Mouse (Mus musculus) megakaryocyte-erythroid progenitor cell, adult 5 weeks (primary cell): ENCODE data around the gene Slc46a1. TPM values are rescaled to one million over a fixed set of nuclear protein-coding genes. Genes with fewer than 3 reads are reported as not detected.

Experiments used
- polyA plus RNA-seq: library from polyadenylated mRNA; stranded (reverse); fragments of >175 nt; gene quantifications from 2 replicates; pipeline ENCODE4 v1.2.3, GENCODE M21; 2012

The Slc46a1 gene
- polyA plus RNA-seq: 1.1 and 1.7 TPM in 2 replicates

GRCm38 (mm10) chr11:78465568-78466180 is at the start of gene Slc46a1:
Gene Slc46a1 (plus strand): TSS chr11:78465697.

GRCm38 (mm10) chr11:78422055-78422819 is 43.3 kb upstream of the Slc46a1 start, which contains the start of gene Slc13a2:
Gene Slc13a2 (minus strand): TSS chr11:78422217.

GRCm38 (mm10) chr11:78497544-78498522 is 32.3 kb downstream of the Slc46a1 start, which contains the start of gene Sarm1:
Gene Sarm1 (minus strand): TSS chr11:78497754.

GRCm38 (mm10) chr11:78499004-78499403 is 33.5 kb downstream of the Slc46a1 start, which contains the start of gene Vtn:
Gene Vtn (plus strand): TSS chr11:78499091.

GRCm38 (mm10) chr11:78502909-78503650 is 37.6 kb downstream of the Slc46a1 start, which contains the start of gene Sebox:
Gene Sebox (plus strand): TSS chr11:78503447.

GRCm38 (mm10) chr11:78512025-78512957 is 46.8 kb downstream of the Slc46a1 start, which contains the start of the genes Tmem199 and Poldip2:
Gene Tmem199 (minus strand): TSS chr11:78512172.
Gene Poldip2 (plus strand): TSS chr11:78512193.

Other genes starting within 250 kb of the Slc46a1 start
- gene Sdf2, start 220.0 kb upstream of the Slc46a1 start, polyA plus RNA-seq: 9.6 and 11.2 TPM in 2 replicates
- 82.2 and 96.4 TPM in 2 replicates for gene Supt6, start 219.7 kb upstream of the Slc46a1 start, polyA plus RNA-seq
- gene 2610507B11Rik, start 203.9 kb upstream of the Slc46a1 start, polyA plus RNA-seq: 88.7 and 97.6 TPM in 2 replicates
- gene BC030499, start 174.9 kb upstream of the Slc46a1 start, polyA plus RNA-seq: not detected in 2 replicates
- gene Spag5, start 164.2 kb upstream of the Slc46a1 start, polyA plus RNA-seq: 66.8 and 68.5 TPM in 2 replicates
- 0.44 and 1.4 TPM in 2 replicates for gene Aldoc, start 142.7 kb upstream of the Slc46a1 start, polyA plus RNA-seq
- 84.7 and 91.0 TPM in 2 replicates for gene Pigs, start 137.3 kb upstream of the Slc46a1 start, polyA plus RNA-seq
- gene Unc119, start 122.2 kb upstream of the Slc46a1 start, polyA plus RNA-seq: 74.0 and 91.3 TPM in 2 replicates
- not detected in 2 replicates for gene Foxn1, start 79.1 kb upstream of the Slc46a1 start, polyA plus RNA-seq
- gene Slc13a2, start 43.5 kb upstream of the Slc46a1 start, polyA plus RNA-seq: 0.05 and 0.10 TPM in 2 replicates
- 0.04 TPM in 1 of 2 replicates, not detected in the other for gene Sarm1, start 32.1 kb downstream of the Slc46a1 start, polyA plus RNA-seq
- not detected in 2 replicates for gene Vtn, start 33.4 kb downstream of the Slc46a1 start, polyA plus RNA-seq
- not detected in 2 replicates for gene Sebox, start 37.8 kb downstream of the Slc46a1 start, polyA plus RNA-seq
- 8.4 and 11.4 TPM in 2 replicates for gene Tmem199, start 46.5 kb downstream of the Slc46a1 start, polyA plus RNA-seq
- gene Poldip2, start 46.5 kb downstream of the Slc46a1 start, polyA plus RNA-seq: 65.3 and 65.5 TPM in 2 replicates
- 2.5 and 4.3 TPM in 2 replicates for gene Tnfaip1, start 70.6 kb downstream of the Slc46a1 start, polyA plus RNA-seq
- 71.6 and 76.3 TPM in 2 replicates for gene Ift20, start 70.7 kb downstream of the Slc46a1 start, polyA plus RNA-seq
- 24.4 and 34.5 TPM in 2 replicates for gene Tmem97, start 85.1 kb downstream of the Slc46a1 start, polyA plus RNA-seq
- gene Nlk, start 231.7 kb downstream of the Slc46a1 start, polyA plus RNA-seq: 5.8 and 5.9 TPM in 2 replicates